Mouse (Mus musculus) intestine, embryonic 15.5 days (tissue): ENCODE data around the gene Cckar. TPM values are rescaled to one million over a fixed set of nuclear protein-coding genes. Genes with fewer than 3 reads are reported as not detected.
"Not testable (repeated sequence)": the region's sequence is repeated elsewhere in the genome, so short reads cannot be mapped to it uniquely, and the experiment has no call there.

Source experiments
- ATAC-seq: fragments of 200-750 bp; cut with Nextera tagmentation; 2 replicates; pipeline ENCODE4 v1.8.0; 2017; ENCODE audit warnings: moderate TSS enrichment, moderate library complexity
- H3K27ac ChIP-seq: fragments of 300-500 bp; sonication (generic); 2 replicates; pipeline ENCODE4 v1.5.1; 2015; ENCODE audit warnings: mild to moderate bottlenecking, inconsistent platforms
- H3K27me3 ChIP-seq: fragments of 300-500 bp; sonication (generic); replicated peaks from 2 replicates; pipeline ENCODE4 v1.6.1; 2015; ENCODE audit warnings: inconsistent platforms
- H3K36me3 ChIP-seq: fragments of 300-500 bp; sonication (generic); 2 replicates; pipeline ENCODE4 v1.6.1; 2015; ENCODE audit warnings: inconsistent platforms
- H3K4me1 ChIP-seq: fragments of 300-500 bp; sonication (generic); replicated peaks from 2 replicates; pipeline ENCODE4 v1.6.1; 2015; ENCODE audit warnings: inconsistent platforms
- H3K4me2 ChIP-seq: fragments of 300-500 bp; sonication (generic); replicated peaks from 2 replicates; pipeline ENCODE4 v1.6.1; 2015; ENCODE audit warnings: mild to moderate bottlenecking, inconsistent platforms
- H3K4me3 ChIP-seq: fragments of 300-500 bp; sonication (generic); replicated peaks from 2 replicates; pipeline ENCODE4 v1.5.1; 2015; ENCODE audit warnings: inconsistent platforms
- H3K9ac ChIP-seq: fragments of 300-500 bp; sonication (generic); 2 replicates; pipeline ENCODE4 v1.6.1; 2015; ENCODE audit warnings: inconsistent platforms
- H3K9me3 ChIP-seq: fragments of 300-500 bp; sonication (generic); 2 replicates; pipeline ENCODE4 v1.6.1; 2016; ENCODE audit warnings: inconsistent platforms
- WGBS: fragments of 180-500 bp; shearing (Covaris S2); methylation state at CpG from one replicate; pipeline ENCODE4 v1.1.7; 2015; 5-methylcytosine and 5-hydroxymethylcytosine counted together
- polyA plus RNA-seq: library from polyadenylated mRNA; unstranded; fragments of >200 nt; fragmentation: Nextera tagmentation; extraction: Ambion mirVana; gene quantifications from 2 replicates; pipeline ENCODE4 v1.2.1, GENCODE M21; 2015

Cckar gene
- polyA plus RNA-seq, 1 experiment from 2014 or later = 38.3 TPM

DNA sequence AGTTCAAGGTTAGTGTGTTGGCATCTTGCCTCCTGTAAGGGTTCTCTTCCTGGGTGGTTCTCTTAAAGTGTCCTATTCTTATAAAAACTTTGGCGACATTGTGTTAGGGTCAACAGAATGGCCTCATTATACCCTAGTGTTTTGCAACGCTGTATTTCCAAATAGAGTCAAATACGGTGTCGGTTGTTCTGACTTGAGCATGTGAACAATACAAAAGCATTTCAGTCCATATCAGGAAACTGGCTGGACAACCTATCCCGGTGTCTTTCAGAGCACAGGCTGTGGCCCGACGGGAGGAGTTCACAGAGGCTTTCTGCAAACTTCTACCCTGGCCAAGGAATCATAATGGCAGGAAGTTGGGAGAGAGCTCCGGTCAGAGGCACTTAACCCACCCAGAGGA, 15.4 kb downstream of the Cckar start:
- Histone ChIP-seq H3K4me2 (no peak overlapping the region), H3K27ac (no peak overlapping the region), H3K4me1 (no peaks in the 10 kb centered on the region), H3K4me3 (no peak overlapping the region), H3K36me3 (no peaks in the 10 kb centered on the region), H3K9me3 (no peaks in the 10 kb centered on the region), H3K27me3 (no peaks in the 10 kb centered on the region), H3K9ac (no peak overlapping the region)
- 76% methylated on average over 8 of the region's 8 CpGs for WGBS
- no peak for ATAC-seq

- WGBS = 76% methylated on average over 3 of the region's 3 CpGs
Measured at GRCm38 (mm10) chr5:53691577-53691976, 15.9 kb downstream of the Cckar start.

DNA sequence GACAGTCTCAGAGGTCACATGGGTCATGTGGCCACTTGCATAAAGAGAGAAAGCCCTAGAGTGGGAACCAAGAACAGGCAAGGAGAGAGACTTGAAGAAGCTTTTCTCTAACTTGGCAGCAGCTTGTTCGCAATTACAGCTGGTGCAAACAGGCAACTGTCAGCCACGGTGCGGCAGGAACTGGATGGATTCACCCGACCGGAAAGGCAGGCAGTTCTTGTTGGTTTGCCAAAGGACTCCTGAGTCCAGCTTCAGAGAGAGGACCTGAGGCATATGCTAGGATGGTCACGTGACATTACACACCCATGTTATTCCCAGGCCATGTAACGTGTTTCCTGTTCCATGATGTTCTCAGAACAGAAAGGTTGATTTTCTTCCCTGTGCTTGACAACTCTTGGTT, 19.2 kb downstream of the Cckar start:
- H3K9me3 ChIP-seq = no peaks in the 10 kb centered on the region
- no peaks in the 10 kb centered on the region for H3K27me3 ChIP-seq
- no peaks in the 10 kb centered on the region for H3K36me3 ChIP-seq
- H3K4me3 ChIP-seq = no peak overlapping the region
- ATAC-seq = no peak
- H3K4me1 ChIP-seq = peaks cover 5% of the 10 kb centered on the region; the same call in 1 of the 2 replicates
- no peak overlapping the region for H3K4me2 ChIP-seq
- no peak overlapping the region for H3K27ac ChIP-seq
- 74% methylated on average over 7 of the region's 7 CpGs for WGBS
- no peak overlapping the region for H3K9ac ChIP-seq

More at GRCm38 (mm10) chr5:53691577-53691976, 15.9 kb downstream of the Cckar start:
- Histone ChIP-seq H3K27me3 (no peaks in the 10 kb centered on the region), H3K4me3 (no peak overlapping the region), H3K4me1 (no peaks in the 10 kb centered on the region), H3K27ac (no peak overlapping the region), H3K4me2 (no peak overlapping the region), H3K9me3 (no peaks in the 10 kb centered on the region), H3K36me3 (no peaks in the 10 kb centered on the region), H3K9ac (no peak overlapping the region)
- no peak for ATAC-seq

GRCm38 (mm10) chr5:53686379-53686778, 21.1 kb downstream of the Cckar start:
- Histone ChIP-seq H3K4me1 (peaks cover 5% of the 10 kb centered on the region; the same call in 1 of the 2 replicates), H3K36me3 (no peaks in the 10 kb centered on the region), H3K27me3 (no peaks in the 10 kb centered on the region), H3K9ac (no peak overlapping the region), H3K9me3 (no peaks in the 10 kb centered on the region), H3K27ac (peak overlapping the region; percentile 40; the same call in 1 of the 2 replicates), H3K4me3 (no peak overlapping the region), H3K4me2 (no peak overlapping the region)
- WGBS = 45% methylated on average over 2 of the region's 2 CpGs
- peak; percentile 73 for ATAC-seq

GRCm38 (mm10) chr5:53685623-53686022, 21.9 kb downstream of the Cckar start:
- no peak overlapping the region for H3K27ac ChIP-seq
- H3K4me2 ChIP-seq = no peak overlapping the region
- H3K4me3 ChIP-seq = no peak overlapping the region
- peaks cover 5% of the 10 kb centered on the region; the same call in 1 of the 2 replicates for H3K4me1 ChIP-seq
- no peaks in the 10 kb centered on the region for H3K36me3 ChIP-seq
- no peak for ATAC-seq
- no peaks in the 10 kb centered on the region for H3K27me3 ChIP-seq
- no peaks in the 10 kb centered on the region for H3K9me3 ChIP-seq
- 71% methylated on average over 4 of the region's 4 CpGs for WGBS
- H3K9ac ChIP-seq = no peak overlapping the region

- Histone ChIP-seq H3K27ac (no peak overlapping the region), H3K9me3 (no peaks in the 10 kb centered on the region), H3K36me3 (no peaks in the 10 kb centered on the region), H3K4me3 (no peak overlapping the region), H3K27me3 (no peaks in the 10 kb centered on the region), H3K4me2 (no peak overlapping the region), H3K9ac (no peak overlapping the region), H3K4me1 (peaks cover 5% of the 10 kb centered on the region; the same call in 1 of the 2 replicates)
- 64% methylated on average over 1 of the region's 1 CpGs for WGBS
- ATAC-seq = no peak
Measured at GRCm38 (mm10) chr5:53684417-53684816, 23.1 kb downstream of the Cckar start.

DNA sequence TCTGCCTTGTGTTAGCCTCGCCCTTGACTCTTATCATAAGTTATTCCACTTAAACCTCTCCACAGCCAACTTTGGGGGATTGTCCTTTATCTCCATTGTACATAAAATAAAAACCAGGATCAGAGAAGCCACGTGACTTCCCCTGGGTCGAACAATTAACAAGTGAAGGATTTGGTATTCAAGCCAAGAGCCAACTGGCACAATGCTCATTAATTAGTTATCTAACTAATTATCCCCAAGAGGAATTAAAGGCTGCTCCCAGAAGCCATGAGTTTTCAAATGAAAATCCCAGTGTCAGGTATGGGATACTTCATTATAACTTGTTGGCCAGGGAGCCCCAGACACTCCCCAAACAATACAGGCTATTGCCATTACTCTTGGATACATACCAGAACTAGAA, 23.6 kb downstream of the Cckar start:
- ATAC-seq = no peak
- H3K27ac ChIP-seq = no peak overlapping the region
- WGBS = 54% methylated on average over 3 of the region's 3 CpGs

GRCm38 (mm10) chr5:53679651-53680050, 27.9 kb downstream of the Cckar start:
- Histone ChIP-seq H3K9me3 (no peaks in the 10 kb centered on the region), H3K27me3 (no peaks in the 10 kb centered on the region), H3K27ac (no peak overlapping the region), H3K4me2 (no peak overlapping the region), H3K4me3 (no peak overlapping the region), H3K36me3 (no peaks in the 10 kb centered on the region), H3K9ac (no peak overlapping the region), H3K4me1 (no peaks in the 10 kb centered on the region)
- 60% methylated on average over 6 of the region's 6 CpGs for WGBS
- no peak for ATAC-seq

More for the DNA sequence above, 23.6 kb downstream of the Cckar start:
- H3K4me3 ChIP-seq = no peak overlapping the region
- peaks cover 5% of the 10 kb centered on the region; the same call in 1 of the 2 replicates for H3K4me1 ChIP-seq
- no peaks in the 10 kb centered on the region for H3K36me3 ChIP-seq
- H3K9me3 ChIP-seq = no peaks in the 10 kb centered on the region
- H3K27me3 ChIP-seq = no peaks in the 10 kb centered on the region
- H3K4me2 ChIP-seq = no peak overlapping the region
- no peak overlapping the region for H3K9ac ChIP-seq

DNA sequence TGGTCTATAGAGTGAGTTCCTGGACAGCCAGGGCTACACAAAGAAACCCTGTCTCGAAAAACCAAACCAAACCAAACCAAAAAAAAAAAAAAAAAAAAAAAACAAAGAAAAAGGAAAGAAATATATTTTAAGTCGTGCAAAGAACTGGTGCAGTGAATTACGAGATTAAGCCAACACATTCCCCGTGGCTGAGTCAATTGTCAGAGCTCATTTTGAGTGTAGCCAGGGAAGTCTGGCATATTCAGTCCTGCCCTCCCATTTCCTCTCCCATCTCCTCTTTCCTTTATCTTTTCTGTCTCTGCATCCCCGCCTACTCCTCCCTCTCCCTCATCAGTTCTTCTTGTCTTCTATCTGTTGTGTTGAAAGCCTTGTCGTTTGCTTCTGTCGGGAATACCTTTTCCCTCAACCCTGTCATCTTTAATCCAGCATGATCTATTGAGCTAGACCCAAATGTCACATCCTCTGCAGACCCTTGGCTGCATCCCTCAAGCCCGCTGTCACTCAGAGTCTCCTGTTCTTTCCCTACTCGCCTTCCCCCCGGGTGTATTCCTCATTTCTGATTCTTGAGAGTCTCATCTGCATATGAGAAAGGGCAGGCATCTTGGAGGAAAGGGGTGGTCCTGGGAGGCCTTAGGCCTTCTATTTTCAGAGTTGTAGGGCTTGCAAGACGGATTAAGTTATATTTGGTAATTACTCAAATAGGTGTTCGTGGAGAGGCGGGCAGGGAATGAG, 29.3 kb downstream of the Cckar start:
- H3K36me3 ChIP-seq = no peaks in the 10 kb centered on the region

DNA sequence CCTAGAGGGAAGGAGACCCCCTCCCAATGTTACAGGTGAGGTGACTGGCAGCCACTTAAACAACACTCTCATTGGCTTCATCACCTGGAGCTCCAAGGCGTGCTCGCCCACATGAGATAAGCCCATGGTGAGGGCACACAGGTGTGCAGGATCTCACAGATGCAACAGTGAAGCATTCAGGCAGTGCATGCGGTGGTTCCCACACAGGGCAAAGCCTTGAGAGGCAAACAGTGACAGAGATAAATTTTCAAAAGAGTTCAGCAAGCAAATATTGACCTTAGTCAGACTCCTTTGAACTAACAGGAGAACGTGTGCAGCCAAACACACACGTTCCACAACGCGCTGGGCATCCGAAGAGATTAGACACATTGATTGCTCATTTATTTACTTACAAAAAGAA, 30.8 kb downstream of the Cckar start:
- Histone ChIP-seq H3K27me3 (no peaks in the 10 kb centered on the region), H3K4me2 (no peak overlapping the region), H3K36me3 (no peaks in the 10 kb centered on the region), H3K4me1 (no peaks in the 10 kb centered on the region), H3K27ac (no peak overlapping the region), H3K4me3 (no peak overlapping the region), H3K9me3 (no peaks in the 10 kb centered on the region), H3K9ac (no peak overlapping the region)
- ATAC-seq = peak; percentile 85
- 55% methylated on average over 8 of the region's 8 CpGs for WGBS

More for the DNA sequence above, 29.3 kb downstream of the Cckar start:
- Histone ChIP-seq H3K27me3 (no peaks in the 10 kb centered on the region), H3K4me2 (no peak overlapping the region), H3K9ac (no peak overlapping the region), H3K4me3 (no peak overlapping the region), H3K9me3 (no peaks in the 10 kb centered on the region), H3K4me1 (no peaks in the 10 kb centered on the region), H3K27ac (no peak overlapping the region)
- WGBS = 57% methylated on average over 13 of the region's 13 CpGs
- no peak for ATAC-seq

- not testable (repeated sequence) for H3K9me3 ChIP-seq, ATAC-seq, H3K4me3 ChIP-seq, H3K9ac ChIP-seq, H3K27me3 ChIP-seq, H3K4me2 ChIP-seq, H3K27ac ChIP-seq, H3K36me3 ChIP-seq, H3K4me1 ChIP-seq
- WGBS = 85% methylated on average over 6 of the region's 6 CpGs
Measured at GRCm38 (mm10) chr5:53673493-53674150, 33.9 kb downstream of the Cckar start.

DNA sequence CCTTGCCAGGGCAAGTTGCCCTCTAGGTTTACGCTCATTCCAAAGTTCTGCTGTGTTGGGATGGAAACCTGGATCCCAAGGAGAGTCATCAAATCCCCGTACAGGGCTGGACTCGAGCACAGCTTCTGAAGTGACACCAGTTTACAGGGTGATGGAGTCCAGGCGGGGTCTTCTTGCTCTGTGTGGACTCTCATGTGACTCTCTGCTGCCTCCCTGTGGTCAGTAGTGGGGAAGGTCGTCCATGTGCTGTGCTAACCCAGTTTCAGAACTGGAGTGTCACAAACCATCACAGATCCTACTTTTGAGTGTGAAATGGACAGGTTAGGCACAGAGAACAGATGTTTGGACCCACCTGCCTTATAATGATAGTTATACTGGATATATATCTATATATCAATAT, 35.2 kb downstream of the Cckar start:
- H3K9me3 ChIP-seq = no peaks in the 10 kb centered on the region
- no peaks in the 10 kb centered on the region for H3K27me3 ChIP-seq
- no peak overlapping the region for H3K4me3 ChIP-seq
- H3K27ac ChIP-seq = no peak overlapping the region
- no peak overlapping the region for H3K9ac ChIP-seq
- H3K36me3 ChIP-seq = no peaks in the 10 kb centered on the region
- no peaks in the 10 kb centered on the region for H3K4me1 ChIP-seq
- ATAC-seq = peak; percentile 62; the same call in 1 of the 2 replicates
- H3K4me2 ChIP-seq = no peak overlapping the region
- 26% methylated on average over 5 of the region's 5 CpGs for WGBS

GRCm38 (mm10) chr5:53671507-53671906, 36.0 kb downstream of the Cckar start:
- Histone ChIP-seq H3K9me3 (no peaks in the 10 kb centered on the region), H3K27ac (no peak overlapping the region)
- ATAC-seq = no peak

More at GRCm38 (mm10) chr5:53671507-53671906, 36.0 kb downstream of the Cckar start:
- no peaks in the 10 kb centered on the region for H3K4me1 ChIP-seq
- no peak overlapping the region for H3K4me2 ChIP-seq
- no peak overlapping the region for H3K9ac ChIP-seq
- no peak overlapping the region for H3K4me3 ChIP-seq
- 65% methylated on average over 4 of the region's 4 CpGs for WGBS
- no peaks in the 10 kb centered on the region for H3K27me3 ChIP-seq
- no peaks in the 10 kb centered on the region for H3K36me3 ChIP-seq
